Mouse (Mus musculus): Measurements from ENCODE around the gene Mrps26. TPM values are rescaled to one million over a fixed set of nuclear protein-coding genes. Genes with fewer than 3 reads are reported as not detected.
"Not testable (repeated sequence)": the region's sequence is repeated elsewhere in the genome, so short reads cannot be mapped to it uniquely, and the experiment has no call there.

Gene Mrps26
- 77.5 and 79.8 TPM in 2 replicates for polyA plus RNA-seq (2016; fragmentation: Nextera tagmentation; extraction: Ambion mirVana)

- no peaks in the 10 kb centered on the region for H3K27me3 ChIP-seq (replicated peaks)
- no peaks in the 10 kb centered on the region for H3K9me3 ChIP-seq (replicated peaks)
- ATAC-seq, result peak; percentile 98
- peak within 1 kb of the TSS; percentile 89 for H3K9ac ChIP-seq
- peak within 1 kb of the TSS; percentile 73 for H3K27ac ChIP-seq
- peak within 1 kb of the TSS; percentile 94 for H3K4me2 ChIP-seq
- under 1% methylated on average over 61 of the region's 61 CpGs for WGBS (ENCODE audit: insufficient replicate concordance)
- peaks cover 27% of the 10 kb centered on the region for H3K36me3 ChIP-seq
- peak within 1 kb of the TSS; percentile 93 for H3K4me3 ChIP-seq
- peaks cover 24% of the 10 kb centered on the region for H3K4me1 ChIP-seq
Measured at GRCm38 (mm10) chr2:130563212-130564055, at the start of gene Mrps26. TSS of gene Mrps26 (plus strand) at chr2:130563742.

DNA sequence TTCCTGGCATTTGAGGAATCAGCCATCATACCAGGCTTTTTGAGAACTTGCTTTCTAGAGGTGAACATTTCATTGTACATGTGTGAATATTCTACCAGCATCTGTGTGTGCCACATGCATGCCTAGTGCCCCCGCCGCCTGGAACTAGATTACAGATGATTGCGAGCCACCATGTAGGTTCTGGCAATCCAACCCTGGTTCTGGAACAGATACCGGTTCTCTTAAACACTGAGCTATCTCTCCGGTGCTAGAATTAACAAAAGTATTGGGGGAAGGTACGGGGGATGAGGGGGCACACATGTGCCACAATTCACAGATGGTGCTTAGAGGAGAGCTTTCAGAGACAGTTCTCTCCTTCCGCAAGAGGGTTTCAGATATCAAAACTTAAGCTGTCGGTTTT lies 49.6 kb upstream of the Mrps26 start:
- WGBS (ENCODE audit: insufficient replicate concordance), result 86% methylated on average over 8 of the region's 8 CpGs
- Histone ChIP-seq H3K36me3 (peaks cover 65% of the 10 kb centered on the region), H3K4me2 (no peak overlapping the region), H3K4me1 (no peaks in the 10 kb centered on the region), H3K27me3 (replicated peaks) (no peaks in the 10 kb centered on the region), H3K9ac (no peak overlapping the region), H3K9me3 (replicated peaks) (no peaks in the 10 kb centered on the region), H3K4me3 (no peak overlapping the region), H3K27ac (no peak overlapping the region)
- ATAC-seq, result no peak

DNA sequence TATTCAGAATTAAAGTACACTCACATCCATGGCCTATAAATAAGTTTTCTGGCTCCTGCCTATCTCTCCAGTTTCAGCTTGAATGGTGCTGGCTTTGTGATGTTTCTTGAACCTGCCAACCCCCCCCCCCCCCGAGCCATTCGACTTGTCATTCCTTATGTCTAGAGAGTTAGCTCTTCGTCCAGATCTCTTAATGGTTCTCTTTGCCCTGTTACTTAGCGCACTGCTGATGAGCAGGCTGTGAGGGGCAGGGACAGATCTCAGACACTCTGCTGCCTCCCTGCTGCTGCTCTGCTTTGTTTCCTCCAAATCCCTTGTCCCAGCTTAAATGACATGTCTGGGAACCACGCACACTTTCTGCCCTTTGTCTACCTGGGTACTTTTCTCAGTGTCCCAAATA lies 47.8 kb upstream of the Mrps26 start:
- no peak for ATAC-seq
- H3K9ac ChIP-seq, result no peak overlapping the region
- H3K27me3 ChIP-seq (replicated peaks), result no peaks in the 10 kb centered on the region
- H3K27ac ChIP-seq, result no peak overlapping the region
- H3K4me2 ChIP-seq, result no peak overlapping the region
- no peak overlapping the region for H3K4me3 ChIP-seq
- peaks cover 65% of the 10 kb centered on the region for H3K36me3 ChIP-seq
- H3K4me1 ChIP-seq, result no peaks in the 10 kb centered on the region
- 78% methylated on average over 5 of the region's 5 CpGs for WGBS (ENCODE audit: insufficient replicate concordance)
- no peaks in the 10 kb centered on the region for H3K9me3 ChIP-seq (replicated peaks)

- H3K9ac ChIP-seq, result no peak overlapping the region
- H3K4me2 ChIP-seq, result no peak overlapping the region
- no peak for ATAC-seq
- no peaks in the 10 kb centered on the region for H3K27me3 ChIP-seq (replicated peaks)
- no peaks in the 10 kb centered on the region for H3K9me3 ChIP-seq (replicated peaks)
- peaks cover 68% of the 10 kb centered on the region for H3K36me3 ChIP-seq
- 87% methylated on average over 2 of the region's 2 CpGs for WGBS (ENCODE audit: insufficient replicate concordance)
- H3K4me3 ChIP-seq, result no peak overlapping the region
- no peaks in the 10 kb centered on the region for H3K4me1 ChIP-seq
- no peak overlapping the region for H3K27ac ChIP-seq
Measured at GRCm38 (mm10) chr2:130521927-130522326, 41.6 kb upstream of the Mrps26 start.

DNA sequence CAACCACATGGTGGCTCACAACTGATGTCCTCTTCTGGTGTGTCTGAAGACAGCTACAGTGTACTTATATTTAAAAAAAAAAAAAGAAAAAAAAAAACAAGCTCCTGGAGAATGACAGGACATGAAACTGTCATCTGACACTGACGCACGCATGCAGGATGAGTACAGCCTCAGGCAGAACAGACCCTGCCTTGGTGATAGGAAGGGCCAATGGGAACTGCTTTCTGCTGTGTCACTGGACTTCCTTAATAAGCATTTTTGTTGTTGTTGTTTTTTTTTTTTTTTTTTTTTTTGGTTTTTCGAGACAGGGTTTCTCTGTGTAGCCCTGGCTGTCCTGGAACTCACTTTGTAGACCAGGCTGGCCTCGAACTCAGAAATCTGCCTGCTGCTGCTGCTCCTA lies 38.1 kb upstream of the Mrps26 start:
- H3K27ac ChIP-seq; H3K4me2 ChIP-seq; H3K27me3 ChIP-seq (replicated peaks); H3K4me3 ChIP-seq; H3K9me3 ChIP-seq (replicated peaks); H3K9ac ChIP-seq; ATAC-seq; H3K4me1 ChIP-seq: not testable (repeated sequence)
- WGBS (ENCODE audit: insufficient replicate concordance), result 84% methylated on average over 4 of the region's 4 CpGs
- peaks cover 67% of the 10 kb centered on the region for H3K36me3 ChIP-seq

- H3K27ac ChIP-seq, result no peak overlapping the region
- no peak for ATAC-seq
- H3K9me3 ChIP-seq (replicated peaks), result no peaks in the 10 kb centered on the region
- H3K36me3 ChIP-seq, result peaks cover 64% of the 10 kb centered on the region
- no peak overlapping the region for H3K9ac ChIP-seq
- H3K4me2 ChIP-seq, result no peak overlapping the region
- 83% methylated on average over 6 of the region's 6 CpGs for WGBS (ENCODE audit: insufficient replicate concordance)
- H3K4me3 ChIP-seq, result no peak overlapping the region
- no peaks in the 10 kb centered on the region for H3K4me1 ChIP-seq
- no peaks in the 10 kb centered on the region for H3K27me3 ChIP-seq (replicated peaks)
Measured at GRCm38 (mm10) chr2:130528457-130528856, 35.1 kb upstream of the Mrps26 start.

GRCm38 (mm10) chr2:130529290-130529689 lies 34.3 kb upstream of the Mrps26 start:
- Histone ChIP-seq H3K27me3 (replicated peaks) (no peaks in the 10 kb centered on the region), H3K36me3 (peaks cover 66% of the 10 kb centered on the region), H3K27ac (no peak overlapping the region), H3K9ac (no peak overlapping the region), H3K9me3 (replicated peaks) (no peaks in the 10 kb centered on the region), H3K4me3 (no peak overlapping the region), H3K4me1 (no peaks in the 10 kb centered on the region), H3K4me2 (no peak overlapping the region)
- 76% methylated on average over 2 of the region's 2 CpGs for WGBS (ENCODE audit: insufficient replicate concordance)
- ATAC-seq, result no peak

GRCm38 (mm10) chr2:130529925-130530324 lies 33.6 kb upstream of the Mrps26 start:
- Histone ChIP-seq H3K4me3 (no peak overlapping the region), H3K9me3 (replicated peaks) (no peaks in the 10 kb centered on the region), H3K27me3 (replicated peaks) (no peaks in the 10 kb centered on the region), H3K4me1 (no peaks in the 10 kb centered on the region), H3K9ac (no peak overlapping the region), H3K27ac (no peak overlapping the region), H3K4me2 (no peak overlapping the region), H3K36me3 (peaks cover 66% of the 10 kb centered on the region)
- ATAC-seq, result no peak
- 85% methylated on average over 7 of the region's 7 CpGs for WGBS (ENCODE audit: insufficient replicate concordance)

- Histone ChIP-seq H3K4me3 (no peak overlapping the region), H3K9ac (no peak overlapping the region), H3K4me1 (no peaks in the 10 kb centered on the region), H3K27ac (no peak overlapping the region), H3K4me2 (no peak overlapping the region), H3K27me3 (replicated peaks) (no peaks in the 10 kb centered on the region), H3K36me3 (peaks cover 74% of the 10 kb centered on the region), H3K9me3 (replicated peaks) (no peaks in the 10 kb centered on the region)
- 81% methylated on average over 2 of the region's 2 CpGs for WGBS (ENCODE audit: insufficient replicate concordance)
- no peak for ATAC-seq
Measured at GRCm38 (mm10) chr2:130532201-130532600, 31.3 kb upstream of the Mrps26 start.

GRCm38 (mm10) chr2:130535017-130535416 lies 28.5 kb upstream of the Mrps26 start:
- WGBS (ENCODE audit: insufficient replicate concordance), result 75% methylated on average over 6 of the region's 6 CpGs

GRCm38 (mm10) chr2:130536890-130537289 lies 26.7 kb upstream of the Mrps26 start:
- no peaks in the 10 kb centered on the region for H3K27me3 ChIP-seq (replicated peaks)
- peaks cover 10% of the 10 kb centered on the region; the same call in 1 of the 2 replicates for H3K4me1 ChIP-seq
- H3K4me2 ChIP-seq, result no peak overlapping the region
- 76% methylated on average over 3 of the region's 3 CpGs for WGBS (ENCODE audit: insufficient replicate concordance)
- H3K36me3 ChIP-seq, result peaks cover 91% of the 10 kb centered on the region
- no peak for ATAC-seq
- H3K27ac ChIP-seq, result no peak overlapping the region
- no peak overlapping the region for H3K4me3 ChIP-seq
- no peak overlapping the region for H3K9ac ChIP-seq
- no peaks in the 10 kb centered on the region for H3K9me3 ChIP-seq (replicated peaks)

More at GRCm38 (mm10) chr2:130535017-130535416, 28.5 kb upstream of the Mrps26 start:
- Histone ChIP-seq H3K27me3 (replicated peaks) (no peaks in the 10 kb centered on the region), H3K9ac (no peak overlapping the region), H3K36me3 (peaks cover 82% of the 10 kb centered on the region), H3K4me2 (no peak overlapping the region), H3K4me1 (peaks cover 10% of the 10 kb centered on the region; the same call in 1 of the 2 replicates), H3K27ac (no peak overlapping the region), H3K4me3 (no peak overlapping the region), H3K9me3 (replicated peaks) (no peaks in the 10 kb centered on the region)
- ATAC-seq, result no peak

DNA sequence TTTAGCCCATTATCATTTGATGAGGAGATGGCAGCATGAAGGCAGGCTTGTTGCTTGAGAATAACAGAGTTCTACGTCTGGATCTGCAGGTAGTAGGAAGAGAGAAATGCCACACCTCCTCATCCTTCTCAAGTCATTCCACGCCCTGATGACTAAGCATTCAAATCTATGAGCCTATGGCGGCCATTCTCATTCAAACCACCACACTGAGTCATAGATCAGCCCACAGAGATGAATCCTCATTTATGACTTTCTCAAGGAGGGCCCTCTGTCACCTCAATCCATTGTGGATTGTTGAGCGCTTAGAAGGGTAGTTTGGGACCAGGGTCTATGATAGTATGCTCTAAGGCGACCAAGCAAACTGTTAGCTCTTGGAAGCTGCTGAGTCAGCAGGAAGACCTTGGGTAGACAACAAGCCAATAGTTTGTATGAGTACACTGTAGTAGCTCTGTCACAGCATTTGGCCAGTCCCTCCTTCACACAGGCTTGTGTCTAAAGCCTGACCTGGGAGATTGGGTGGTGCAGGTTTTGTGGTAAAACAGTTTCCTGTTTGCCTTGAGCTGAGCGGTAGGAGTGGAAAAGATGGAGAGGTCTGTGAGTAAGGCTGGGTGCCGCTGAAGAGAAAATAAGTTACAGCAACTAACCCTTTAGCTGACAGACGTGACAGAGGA lies 24.5 kb upstream of the Mrps26 start:
- Histone ChIP-seq H3K4me3 (no peak overlapping the region), H3K4me1 (peaks cover 10% of the 10 kb centered on the region; the same call in 1 of the 2 replicates), H3K4me2 (no peak overlapping the region), H3K9ac (no peak overlapping the region), H3K27me3 (replicated peaks) (no peaks in the 10 kb centered on the region), H3K9me3 (replicated peaks) (no peaks in the 10 kb centered on the region), H3K36me3 (peaks cover 91% of the 10 kb centered on the region), H3K27ac (no peak overlapping the region)
- ATAC-seq, result no peak; the same call in 1 of the 2 replicates
- WGBS (ENCODE audit: insufficient replicate concordance), result 63% methylated on average over 8 of the region's 8 CpGs
